Mouse (Mus musculus): Measurements from ENCODE around the gene Rad54l. TPM values are rescaled to one million over a fixed set of nuclear protein-coding genes. Genes with fewer than 3 reads are reported as not detected.

Rad54l gene
- polyA plus RNA-seq (2015; fragmentation: Nextera tagmentation; extraction: Ambion mirVana): 5.2 and 6.5 TPM in 2 replicates

GRCm38 (mm10) chr4:116123602-116124519 is at the start of gene Rad54l, which contains the start of gene Pomgnt1:
Gene Rad54l, minus strand, starts transcription at chr4:116123690.
Gene Pomgnt1, plus strand, starts transcription at chr4:116123840.
- H3K27me3 ChIP-seq (replicated peaks; ENCODE audit: control insufficient read depth, insufficient read depth, low read length): no peaks in the 10 kb centered on the region
- peak; percentile 88 for ATAC-seq
- 1% methylated on average over 24 of the region's 24 CpGs for WGBS
- no peaks in the 10 kb centered on the region for H3K36me3 ChIP-seq (ENCODE audit: control insufficient read depth, insufficient read depth)
- peak within 1 kb of the TSS; percentile 46 for H3K9ac ChIP-seq (ENCODE audit: low read depth, low read length)
- peak within 1 kb of the TSS; percentile 66 for H3K4me2 ChIP-seq (replicated peaks; ENCODE audit: low read depth)
- H3K4me1 ChIP-seq (replicated peaks; ENCODE audit: control insufficient read depth, insufficient read depth, low read length): no peaks in the 10 kb centered on the region
- no peaks in the 10 kb centered on the region for H3K9me3 ChIP-seq (ENCODE audit: control insufficient read depth)
- TF ChIP-seq CTCF (IDR thresholded peaks at IDR 0.05; ENCODE audit: low read depth): peak; percentile 61
- no peak within 1 kb of the TSS for H3K27ac ChIP-seq (ENCODE audit: low read depth, low read length)
- peak within 1 kb of the TSS; percentile 51 for H3K4me3 ChIP-seq (ENCODE audit: low read depth, low read length)

- no peak for ATAC-seq
- H3K4me2 ChIP-seq (replicated peaks; ENCODE audit: low read depth): no peak within 1 kb of the TSS
- no peak within 1 kb of the TSS for H3K27ac ChIP-seq (ENCODE audit: low read depth, low read length)
- H3K9ac ChIP-seq (ENCODE audit: low read depth, low read length): no peak within 1 kb of the TSS
- WGBS: 87% methylated on average over 6 of the region's 6 CpGs
- H3K4me1 ChIP-seq (replicated peaks; ENCODE audit: control insufficient read depth, insufficient read depth, low read length): peaks cover 13% of the 10 kb centered on the region
- H3K27me3 ChIP-seq (replicated peaks; ENCODE audit: control insufficient read depth, insufficient read depth, low read length): no peaks in the 10 kb centered on the region
- no peak for TF ChIP-seq CTCF (IDR thresholded peaks at IDR 0.05; ENCODE audit: low read depth)
- H3K36me3 ChIP-seq (ENCODE audit: control insufficient read depth, insufficient read depth): no peaks in the 10 kb centered on the region
- H3K4me3 ChIP-seq (ENCODE audit: low read depth, low read length): no peak within 1 kb of the TSS
- no peaks in the 10 kb centered on the region for H3K9me3 ChIP-seq (ENCODE audit: control insufficient read depth)
These were observed 49.6 kb upstream of the Rad54l start, which contains the start of the genes 1700042G07Rik and Gm49337 for GRCm38 (mm10) chr4:116173072-116173471. Gene 1700042G07Rik, plus strand, starts transcription at chr4:116173372. Gene Gm49337, plus strand, starts transcription at chr4:116173384.

GRCm38 (mm10) chr4:116169353-116169672 is 45.8 kb upstream of the Rad54l start:
- WGBS: 68% methylated on average over 3 of the region's 3 CpGs
- H3K9me3 ChIP-seq (ENCODE audit: control insufficient read depth): no peaks in the 10 kb centered on the region
- H3K4me1 ChIP-seq (replicated peaks; ENCODE audit: control insufficient read depth, insufficient read depth, low read length): no peaks in the 10 kb centered on the region; the same call in 1 of the 2 replicates
- ATAC-seq: no peak
- no peaks in the 10 kb centered on the region for H3K36me3 ChIP-seq (ENCODE audit: control insufficient read depth, insufficient read depth)
- no peak for TF ChIP-seq CTCF (IDR thresholded peaks at IDR 0.05; ENCODE audit: low read depth)
- no peak overlapping the region for H3K4me2 ChIP-seq (replicated peaks; ENCODE audit: low read depth)
- H3K9ac ChIP-seq (ENCODE audit: low read depth, low read length): no peak overlapping the region
- H3K27ac ChIP-seq (ENCODE audit: low read depth, low read length): no peak overlapping the region
- H3K27me3 ChIP-seq (replicated peaks; ENCODE audit: control insufficient read depth, insufficient read depth, low read length): no peaks in the 10 kb centered on the region
- H3K4me3 ChIP-seq (ENCODE audit: low read depth, low read length): no peak overlapping the region

GRCm38 (mm10) chr4:116168617-116169352 is 45.3 kb upstream of the Rad54l start:
- TF ChIP-seq CTCF (IDR thresholded peaks at IDR 0.05; ENCODE audit: low read depth): peak; percentile 81
- no peak overlapping the region for H3K27ac ChIP-seq (ENCODE audit: low read depth, low read length)
- 83% methylated on average over 7 of the region's 8 CpGs for WGBS
- H3K36me3 ChIP-seq (ENCODE audit: control insufficient read depth, insufficient read depth): no peaks in the 10 kb centered on the region
- no peaks in the 10 kb centered on the region for H3K9me3 ChIP-seq (ENCODE audit: control insufficient read depth)
- ATAC-seq: no peak
- H3K27me3 ChIP-seq (replicated peaks; ENCODE audit: control insufficient read depth, insufficient read depth, low read length): no peaks in the 10 kb centered on the region
- H3K4me1 ChIP-seq (replicated peaks; ENCODE audit: control insufficient read depth, insufficient read depth, low read length): no peaks in the 10 kb centered on the region; the same call in 1 of the 2 replicates
- no peak overlapping the region for H3K4me3 ChIP-seq (ENCODE audit: low read depth, low read length)
- no peak overlapping the region for H3K4me2 ChIP-seq (replicated peaks; ENCODE audit: low read depth)
- no peak overlapping the region for H3K9ac ChIP-seq (ENCODE audit: low read depth, low read length)

- Histone ChIP-seq H3K4me2 (replicated peaks; ENCODE audit: low read depth) (peak within 1 kb of the TSS; percentile 48), H3K4me1 (replicated peaks; ENCODE audit: control insufficient read depth, insufficient read depth, low read length) (no peaks in the 10 kb centered on the region; the same call in 1 of the 2 replicates), H3K27me3 (replicated peaks; ENCODE audit: control insufficient read depth, insufficient read depth, low read length) (no peaks in the 10 kb centered on the region), H3K36me3 (ENCODE audit: control insufficient read depth, insufficient read depth) (no peaks in the 10 kb centered on the region), H3K4me3 (ENCODE audit: low read depth, low read length) (peak within 1 kb of the TSS; percentile 4; the same call in 1 of the 2 replicates), H3K9me3 (ENCODE audit: control insufficient read depth) (no peaks in the 10 kb centered on the region), H3K27ac (ENCODE audit: low read depth, low read length) (peak within 1 kb of the TSS; percentile 62), H3K9ac (ENCODE audit: low read depth, low read length) (no peak within 1 kb of the TSS)
- ATAC-seq: peak; percentile 63
- TF ChIP-seq CTCF (IDR thresholded peaks at IDR 0.05; ENCODE audit: low read depth): peak; percentile 74
- WGBS: 14% methylated on average over 7 of the region's 7 CpGs
These were observed 43.9 kb upstream of the Rad54l start, which contains the start of gene Tspan1 for GRCm38 (mm10) chr4:116167404-116167803. Gene Tspan1, minus strand, starts transcription at chr4:116167601.
